Mouse (Mus musculus) forebrain, embryonic 13.5 days (tissue): ENCODE results near the gene Nus1. TPM values are rescaled to one million over a fixed set of nuclear protein-coding genes. Genes with fewer than 3 reads are reported as not detected.

Experiments
- polyA plus RNA-seq: library from polyadenylated mRNA; unstranded; fragments of >200 nt; fragmentation: Nextera tagmentation; extraction: Ambion mirVana; gene quantifications from 2 replicates; pipeline ENCODE4 v1.2.1, GENCODE M21; 2015

The Nus1 gene
- polyA plus RNA-seq, 1 experiment from 2014 or later: 13.7 TPM

Other genes starting within 250 kb of the Nus1 start
- gene Ros1, start 222.3 kb upstream of the Nus1 start, polyA plus RNA-seq: not detected in 2 replicates
- 21.8 and 22.7 TPM in 2 replicates for gene Dcbld1, start 183.9 kb upstream of the Nus1 start, polyA plus RNA-seq
- gene Gm26741, start 58.8 kb upstream of the Nus1 start, polyA plus RNA-seq: not detected in 2 replicates
- 18.4 and 20.0 TPM in 2 replicates for gene Gopc, start 35.4 kb upstream of the Nus1 start, polyA plus RNA-seq
- not detected in 2 replicates for gene Nepn, start 28.6 kb upstream of the Nus1 start, polyA plus RNA-seq